Mouse (Mus musculus) embryonic facial prominence, embryonic 14.5 days (tissue): ENCODE results near the gene Asf1b. TPM values are rescaled to one million over a fixed set of nuclear protein-coding genes. Genes with fewer than 3 reads are reported as not detected.
A peak's percentile ranks its signal among the peaks of the same experiment; 100 is the strongest.

ENCODE experiments used
- ATAC-seq: fragments of 200-750 bp; cut with Nextera tagmentation; 2 replicates; pipeline ENCODE4 v1.8.0; 2017; ENCODE audit warnings: low read depth, moderate number of reproducible peaks, moderate TSS enrichment
- DNase-seq: peaks from one replicate; pipeline ENCODE4 v3.0.0-alpha.2; 2015; ENCODE audit warnings: low spot score
- H3K27ac ChIP-seq: fragments of 300-500 bp; sonication (generic); replicated peaks from 2 replicates; pipeline ENCODE4 v1.5.1; 2014; ENCODE audit warnings: low read depth, mild to moderate bottlenecking, low read length, moderate library complexity
- H3K27me3 ChIP-seq: fragments of 300-500 bp; sonication (generic); replicated peaks from 2 replicates; pipeline ENCODE4 v1.6.1; 2014; ENCODE audit warnings: low read length; ENCODE audit not compliant: control insufficient read depth, insufficient read depth
- H3K36me3 ChIP-seq: fragments of 300-500 bp; sonication (generic); 2 replicates; pipeline ENCODE4 v1.6.1; 2014; ENCODE audit warnings: low read length, mixed read lengths; ENCODE audit not compliant: control insufficient read depth, insufficient read depth
- H3K4me1 ChIP-seq: fragments of 300-500 bp; sonication (generic); 2 replicates; pipeline ENCODE4 v1.6.1; 2014; ENCODE audit warnings: antibody characterized with exemption, low read length; ENCODE audit not compliant: control insufficient read depth, insufficient read depth
- H3K4me2 ChIP-seq: fragments of 300-500 bp; sonication (generic); 2 replicates; pipeline ENCODE4 v1.6.1; 2014; ENCODE audit warnings: low read depth, mild to moderate bottlenecking, low read length, moderate library complexity, mixed read lengths
- H3K4me3 ChIP-seq: fragments of 300-500 bp; sonication (generic); 2 replicates; pipeline ENCODE4 v1.5.1; 2014; ENCODE audit warnings: low read depth, mild to moderate bottlenecking, low read length
- H3K9ac ChIP-seq: fragments of 300-500 bp; sonication (generic); 2 replicates; pipeline ENCODE4 v1.6.1; 2014; ENCODE audit warnings: low read depth, mild to moderate bottlenecking, low read length, moderate library complexity, mixed read lengths
- H3K9me3 ChIP-seq: fragments of 300-500 bp; sonication (generic); 2 replicates; pipeline ENCODE4 v1.6.1; 2016; ENCODE audit warnings: low read length; ENCODE audit not compliant: control insufficient read depth
- WGBS: fragments of 180-500 bp; shearing (Covaris S2); extraction: QIAGEN DNeasy Blood & Tissue Kit; methylation state at CpG from one replicate; pipeline ENCODE4 v1.1.7; 2014; 5-methylcytosine and 5-hydroxymethylcytosine counted together
- polyA plus RNA-seq: library from polyadenylated mRNA; unstranded; fragments of >200 nt; fragmentation: Nextera tagmentation; extraction: Ambion mirVana; gene quantifications from 2 replicates; pipeline ENCODE4 v1.2.1, GENCODE M21; 2014

Gene Asf1b
- polyA plus RNA-seq, 1 experiment from 2014 or later, result 68.8 TPM

- ATAC-seq (no peak), DNase-seq (no peak)
- Histone ChIP-seq H3K9ac (peak overlapping the region; percentile 79), H3K27ac (peak overlapping the region; percentile 65; the same call in 1 of the 2 replicates), H3K36me3 (peaks cover 26% of the 10 kb centered on the region), H3K27me3 (no peaks in the 10 kb centered on the region), H3K4me3 (peak overlapping the region; percentile 93), H3K4me2 (peak overlapping the region; percentile 88), H3K4me1 (peaks cover 10% of the 10 kb centered on the region), H3K9me3 (no peaks in the 10 kb centered on the region)
- WGBS, result 68% methylated on average over 6 of the region's 6 CpGs
Observed at GRCm38 (mm10) chr8:83971661-83972060, 16.4 kb downstream of the Asf1b start.

- peak within 1 kb of the TSS; percentile 97 for H3K4me2 ChIP-seq
- DNase-seq, result peak; percentile 100
- H3K27ac ChIP-seq, result peak within 1 kb of the TSS; percentile 65
- peaks cover 13% of the 10 kb centered on the region for H3K4me1 ChIP-seq
- H3K27me3 ChIP-seq, result no peaks in the 10 kb centered on the region
- peak within 1 kb of the TSS; percentile 86 for H3K9ac ChIP-seq
- peaks cover 24% of the 10 kb centered on the region for H3K36me3 ChIP-seq
- H3K4me3 ChIP-seq, result peak within 1 kb of the TSS; percentile 93
- ATAC-seq, result peak; percentile 100
- 1% methylated on average over 25 of the region's 94 CpGs for WGBS
- H3K9me3 ChIP-seq, result no peaks in the 10 kb centered on the region
Observed at GRCm38 (mm10) chr8:83972150-83973120, 17.1 kb downstream of the Asf1b start, which contains the start of gene Prkaca. TSS of gene Prkaca (plus strand) at chr8:83972993.

- Histone ChIP-seq H3K27ac (peak overlapping the region; percentile 61), H3K9ac (peak overlapping the region; percentile 86), H3K27me3 (no peaks in the 10 kb centered on the region), H3K36me3 (peaks cover 16% of the 10 kb centered on the region), H3K4me2 (peak overlapping the region; percentile 97), H3K4me1 (peaks cover 16% of the 10 kb centered on the region), H3K9me3 (no peaks in the 10 kb centered on the region), H3K4me3 (peak overlapping the region; percentile 93)
- ATAC-seq, result peak; percentile 10; the same call in 1 of the 2 replicates
- peak; percentile 8 for DNase-seq
- 4% methylated on average over 30 of the region's 37 CpGs for WGBS
Observed at GRCm38 (mm10) chr8:83973161-83974031, 18.1 kb downstream of the Asf1b start.

- Histone ChIP-seq H3K36me3 (peaks cover 5% of the 10 kb centered on the region), H3K27ac (no peak overlapping the region), H3K4me2 (peak overlapping the region; percentile 97), H3K4me1 (peaks cover 16% of the 10 kb centered on the region), H3K9ac (peak overlapping the region; percentile 86; the same call in 1 of the 2 replicates), H3K4me3 (no peak overlapping the region), H3K27me3 (no peaks in the 10 kb centered on the region), H3K9me3 (no peaks in the 10 kb centered on the region)
- ATAC-seq (no peak), DNase-seq (no peak)
- WGBS, result 78% methylated on average over 4 of the region's 4 CpGs
Observed at GRCm38 (mm10) chr8:83974521-83974920, 19.2 kb downstream of the Asf1b start.

- no peak overlapping the region for H3K4me3 ChIP-seq
- no peak overlapping the region for H3K27ac ChIP-seq
- H3K9ac ChIP-seq, result no peak overlapping the region
- peaks cover 16% of the 10 kb centered on the region for H3K4me1 ChIP-seq
- DNase-seq (no peak), ATAC-seq (no peak)
- peaks cover 6% of the 10 kb centered on the region for H3K36me3 ChIP-seq
- H3K27me3 ChIP-seq, result no peaks in the 10 kb centered on the region
- no peaks in the 10 kb centered on the region for H3K9me3 ChIP-seq
- WGBS, result 83% methylated on average over 4 of the region's 4 CpGs
- H3K4me2 ChIP-seq, result no peak overlapping the region
Observed at GRCm38 (mm10) chr8:83976101-83976630, 20.9 kb downstream of the Asf1b start.

GRCm38 (mm10) chr8:83976779-83977350 lies 21.6 kb downstream of the Asf1b start:
- Histone ChIP-seq H3K4me2 (no peak overlapping the region), H3K9ac (no peak overlapping the region)

GRCm38 (mm10) chr8:83977646-83978045 lies 22.3 kb downstream of the Asf1b start:
- Histone ChIP-seq H3K9me3 (no peaks in the 10 kb centered on the region), H3K4me2 (no peak overlapping the region), H3K9ac (no peak overlapping the region), H3K27me3 (no peaks in the 10 kb centered on the region), H3K36me3 (peaks cover 21% of the 10 kb centered on the region), H3K27ac (no peak overlapping the region), H3K4me3 (no peak overlapping the region), H3K4me1 (peaks cover 13% of the 10 kb centered on the region)
- DNase-seq (no peak), ATAC-seq (no peak)
- 50% methylated on average over 6 of the region's 6 CpGs for WGBS

More at GRCm38 (mm10) chr8:83976779-83977350, 21.6 kb downstream of the Asf1b start:
- DNase-seq, result no peak
- no peak overlapping the region for H3K4me3 ChIP-seq
- 82% methylated on average over 5 of the region's 5 CpGs for WGBS
- peaks cover 15% of the 10 kb centered on the region for H3K4me1 ChIP-seq
- H3K27ac ChIP-seq, result no peak overlapping the region
- H3K36me3 ChIP-seq, result peaks cover 13% of the 10 kb centered on the region
- H3K27me3 ChIP-seq, result no peaks in the 10 kb centered on the region
- H3K9me3 ChIP-seq, result no peaks in the 10 kb centered on the region
- ATAC-seq, result no peak

GRCm38 (mm10) chr8:83978200-83978599 lies 22.9 kb downstream of the Asf1b start:
- ATAC-seq, result no peak
- DNase-seq, result no peak
- H3K9ac ChIP-seq, result no peak overlapping the region
- H3K4me1 ChIP-seq, result peaks cover 13% of the 10 kb centered on the region
- no peaks in the 10 kb centered on the region for H3K9me3 ChIP-seq
- WGBS, result 69% methylated on average over 9 of the region's 9 CpGs
- H3K36me3 ChIP-seq, result peaks cover 27% of the 10 kb centered on the region
- no peak overlapping the region for H3K4me2 ChIP-seq
- no peaks in the 10 kb centered on the region for H3K27me3 ChIP-seq
- no peak overlapping the region for H3K4me3 ChIP-seq
- H3K27ac ChIP-seq, result no peak overlapping the region
